Mouse (Mus musculus) embryonic facial prominence, embryonic 15.5 days (tissue): Measurements from ENCODE around the gene Pdgfc. TPM values are rescaled to one million over a fixed set of nuclear protein-coding genes. Genes with fewer than 3 reads are reported as not detected.
"Not testable (repeated sequence)": the region's sequence is repeated elsewhere in the genome, so short reads cannot be mapped to it uniquely, and the experiment has no call there.

Experiments used
- ATAC-seq: fragments of 200-750 bp; cut with Nextera tagmentation; 2 replicates; pipeline ENCODE4 v1.8.0; 2017; ENCODE audit warnings: low read depth, moderate TSS enrichment; ENCODE audit not compliant: insufficient number of reproducible peaks, low FRiP score, low TSS enrichment
- H3K27ac ChIP-seq: fragments of 300-500 bp; sonication (generic); replicated peaks from 2 replicates; pipeline ENCODE4 v1.5.1; 2015; ENCODE audit warnings: mild to moderate bottlenecking, inconsistent platforms
- H3K27me3 ChIP-seq: fragments of 300-500 bp; sonication (generic); 2 replicates; pipeline ENCODE4 v1.6.1; 2015; ENCODE audit warnings: inconsistent platforms
- H3K36me3 ChIP-seq: fragments of 300-500 bp; sonication (generic); 2 replicates; pipeline ENCODE4 v1.6.1; 2015; ENCODE audit warnings: mild to moderate bottlenecking, inconsistent platforms
- H3K4me1 ChIP-seq: fragments of 300-500 bp; sonication (generic); 2 replicates; pipeline ENCODE4 v1.6.1; 2015; ENCODE audit warnings: inconsistent platforms
- H3K4me2 ChIP-seq: fragments of 300-500 bp; sonication (generic); replicated peaks from 2 replicates; pipeline ENCODE4 v1.6.1; 2015; ENCODE audit warnings: mild to moderate bottlenecking, inconsistent platforms
- H3K4me3 ChIP-seq: fragments of 300-500 bp; sonication (generic); replicated peaks from 2 replicates; pipeline ENCODE4 v1.5.1; 2015; ENCODE audit warnings: mild to moderate bottlenecking, inconsistent platforms
- H3K9ac ChIP-seq: fragments of 300-500 bp; sonication (generic); 2 replicates; pipeline ENCODE4 v1.6.1; 2015; ENCODE audit warnings: inconsistent platforms
- H3K9me3 ChIP-seq: fragments of 300-500 bp; sonication (generic); replicated peaks from 2 replicates; pipeline ENCODE4 v1.6.1; 2016; ENCODE audit warnings: inconsistent platforms
- WGBS: fragments of 180-500 bp; shearing (Covaris S2); methylation state at CpG from one replicate; pipeline ENCODE4 v1.1.7; 2015; 5-methylcytosine and 5-hydroxymethylcytosine counted together
- polyA plus RNA-seq: library from polyadenylated mRNA; unstranded; fragments of >200 nt; fragmentation: Nextera tagmentation; extraction: Ambion mirVana; gene quantifications from 2 replicates; pipeline ENCODE4 v1.2.1, GENCODE M21; 2015

Gene Pdgfc
- polyA plus RNA-seq, 1 experiment from 2014 or later: 26.9 TPM

- H3K27ac ChIP-seq: no peak overlapping the region
Measured at GRCm38 (mm10) chr3:81110968-81111367, 74.8 kb downstream of the Pdgfc start.

GRCm38 (mm10) chr3:81112892-81113291 lies 76.7 kb downstream of the Pdgfc start:
- Histone ChIP-seq H3K9ac (no peak overlapping the region), H3K4me2 (no peak overlapping the region), H3K4me3 (no peak overlapping the region), H3K27me3 (no peaks in the 10 kb centered on the region), H3K36me3 (no peaks in the 10 kb centered on the region), H3K27ac (no peak overlapping the region), H3K4me1 (no peaks in the 10 kb centered on the region), H3K9me3 (no peaks in the 10 kb centered on the region)
- 92% methylated on average over 3 of the region's 3 CpGs for WGBS
- ATAC-seq: no peak

More at GRCm38 (mm10) chr3:81110968-81111367, 74.8 kb downstream of the Pdgfc start:
- Histone ChIP-seq H3K9me3 (no peaks in the 10 kb centered on the region), H3K36me3 (no peaks in the 10 kb centered on the region), H3K4me1 (no peaks in the 10 kb centered on the region), H3K4me3 (no peak overlapping the region), H3K9ac (no peak overlapping the region), H3K27me3 (no peaks in the 10 kb centered on the region), H3K4me2 (no peak overlapping the region)
- ATAC-seq: no peak
- WGBS: 66% methylated on average over 1 of the region's 1 CpGs

DNA sequence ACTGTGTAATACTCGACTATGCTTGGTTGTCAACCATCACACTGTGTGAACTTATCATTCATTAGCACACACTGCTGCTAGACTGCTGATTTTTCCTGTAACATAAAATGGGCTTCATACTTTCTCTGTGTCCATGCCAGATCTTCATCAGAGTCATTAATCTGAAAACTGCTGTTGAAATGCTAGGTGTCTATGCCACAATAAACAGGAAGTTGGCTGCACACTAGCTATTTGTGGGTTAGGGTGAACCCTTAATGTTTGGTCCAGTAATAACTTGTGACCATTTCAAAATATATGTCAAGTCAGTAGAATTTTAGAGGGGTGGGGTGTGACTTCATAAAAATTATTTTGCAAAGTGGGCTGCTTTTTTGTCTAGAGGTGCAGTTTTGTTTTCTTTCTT lies 84.4 kb downstream of the Pdgfc start:
- Histone ChIP-seq H3K9me3 (no peaks in the 10 kb centered on the region), H3K36me3 (no peaks in the 10 kb centered on the region), H3K4me3 (no peak overlapping the region), H3K27ac (no peak overlapping the region), H3K4me1 (no peaks in the 10 kb centered on the region), H3K9ac (no peak overlapping the region), H3K27me3 (no peaks in the 10 kb centered on the region), H3K4me2 (no peak overlapping the region)
- no peak for ATAC-seq
- WGBS: 90% methylated on average over 1 of the region's 1 CpGs

DNA sequence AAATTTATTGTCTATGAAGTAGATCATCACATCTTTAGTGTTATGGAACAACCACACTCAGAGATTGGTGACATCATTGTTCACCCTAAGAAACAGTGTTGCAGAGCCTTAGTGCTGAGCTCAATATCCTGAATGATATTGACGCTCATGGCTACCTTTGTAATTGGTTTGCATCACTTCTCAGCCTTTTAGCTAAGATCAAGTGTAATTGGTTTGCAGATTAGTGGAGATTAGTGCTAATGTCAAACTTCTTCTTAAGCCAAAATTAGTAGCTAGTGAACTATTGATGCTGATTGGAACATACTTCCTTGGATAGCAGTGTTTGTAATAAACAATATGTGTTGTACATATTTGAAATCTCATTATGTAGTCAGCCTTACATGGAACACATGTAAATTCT lies 85.5 kb downstream of the Pdgfc start:
- Histone ChIP-seq H3K4me2 (no peak overlapping the region), H3K4me3 (no peak overlapping the region), H3K9me3 (no peaks in the 10 kb centered on the region), H3K9ac (no peak overlapping the region), H3K27me3 (no peaks in the 10 kb centered on the region), H3K4me1 (no peaks in the 10 kb centered on the region), H3K36me3 (no peaks in the 10 kb centered on the region), H3K27ac (no peak overlapping the region)
- WGBS: 85% methylated on average over 1 of the region's 1 CpGs
- ATAC-seq: no peak

- no peaks in the 10 kb centered on the region for H3K4me1 ChIP-seq
- ATAC-seq: no peak
- no peak overlapping the region for H3K4me3 ChIP-seq
- WGBS: 78% methylated on average over 3 of the region's 3 CpGs
- H3K27ac ChIP-seq: no peak overlapping the region
- no peaks in the 10 kb centered on the region for H3K9me3 ChIP-seq
- no peaks in the 10 kb centered on the region for H3K36me3 ChIP-seq
- H3K9ac ChIP-seq: no peak overlapping the region
- no peak overlapping the region for H3K4me2 ChIP-seq
- no peaks in the 10 kb centered on the region for H3K27me3 ChIP-seq
Measured at GRCm38 (mm10) chr3:81123461-81123860, 87.2 kb downstream of the Pdgfc start.

GRCm38 (mm10) chr3:81127013-81127412 lies 90.8 kb downstream of the Pdgfc start:
- Histone ChIP-seq H3K4me2 (no peak overlapping the region), H3K4me3 (no peak overlapping the region), H3K27ac (no peak overlapping the region), H3K4me1 (no peaks in the 10 kb centered on the region), H3K36me3 (no peaks in the 10 kb centered on the region), H3K9me3 (no peaks in the 10 kb centered on the region), H3K9ac (no peak overlapping the region), H3K27me3 (no peaks in the 10 kb centered on the region)
- WGBS: 52% methylated on average over 2 of the region's 2 CpGs
- no peak for ATAC-seq

GRCm38 (mm10) chr3:81136985-81137384 lies 100.8 kb downstream of the Pdgfc start:
- Histone ChIP-seq H3K4me2 (no peak overlapping the region), H3K27me3 (no peaks in the 10 kb centered on the region), H3K4me1 (no peaks in the 10 kb centered on the region), H3K4me3 (no peak overlapping the region), H3K9me3 (no peaks in the 10 kb centered on the region), H3K27ac (no peak overlapping the region), H3K9ac (no peak overlapping the region), H3K36me3 (no peaks in the 10 kb centered on the region)
- 75% methylated on average over 3 of the region's 3 CpGs for WGBS
- no peak for ATAC-seq

DNA sequence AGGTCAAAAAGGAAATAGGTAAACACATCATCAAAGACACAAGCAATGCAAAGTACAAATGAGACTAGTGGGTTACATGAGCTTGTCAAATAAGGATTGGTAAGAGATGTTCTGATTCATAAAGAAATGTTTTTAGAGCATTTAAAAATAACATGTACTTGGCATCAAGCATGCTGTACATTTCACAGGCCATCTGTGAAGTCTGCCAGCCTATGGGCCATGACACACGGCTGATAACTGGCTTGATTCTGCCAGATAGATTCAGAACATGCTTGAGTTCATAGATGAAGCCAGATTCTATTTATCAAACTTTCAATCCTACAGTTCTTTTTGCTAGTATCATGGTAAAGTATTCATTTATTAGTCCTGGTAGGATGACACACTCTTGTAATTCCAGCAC lies 101.8 kb downstream of the Pdgfc start:
- H3K27ac ChIP-seq, H3K27me3 ChIP-seq, ATAC-seq, H3K9me3 ChIP-seq, H3K4me2 ChIP-seq, H3K9ac ChIP-seq, H3K4me1 ChIP-seq, H3K4me3 ChIP-seq, H3K36me3 ChIP-seq: not testable (repeated sequence)
- 76% methylated on average over 1 of the region's 1 CpGs for WGBS

- ATAC-seq: no peak
- no peak overlapping the region for H3K4me2 ChIP-seq
- H3K9me3 ChIP-seq: no peaks in the 10 kb centered on the region
- no peaks in the 10 kb centered on the region for H3K4me1 ChIP-seq
- H3K27ac ChIP-seq: no peak overlapping the region
- H3K9ac ChIP-seq: no peak overlapping the region
- no peaks in the 10 kb centered on the region for H3K27me3 ChIP-seq
- H3K36me3 ChIP-seq: no peaks in the 10 kb centered on the region
- H3K4me3 ChIP-seq: no peak overlapping the region
Measured at GRCm38 (mm10) chr3:81143730-81144129, 107.5 kb downstream of the Pdgfc start.

- Histone ChIP-seq H3K27ac (no peak overlapping the region), H3K4me1 (no peaks in the 10 kb centered on the region), H3K27me3 (no peaks in the 10 kb centered on the region), H3K9me3 (no peaks in the 10 kb centered on the region), H3K9ac (no peak overlapping the region), H3K36me3 (no peaks in the 10 kb centered on the region), H3K4me2 (no peak overlapping the region), H3K4me3 (no peak overlapping the region)
- no peak for ATAC-seq
- 47% methylated on average over 3 of the region's 3 CpGs for WGBS
Measured at GRCm38 (mm10) chr3:81149109-81149521, 112.9 kb downstream of the Pdgfc start.

GRCm38 (mm10) chr3:81150228-81150627 lies 114.0 kb downstream of the Pdgfc start:
- H3K9me3 ChIP-seq: no peaks in the 10 kb centered on the region
- no peak overlapping the region for H3K4me2 ChIP-seq
- H3K4me1 ChIP-seq: no peaks in the 10 kb centered on the region
- H3K9ac ChIP-seq: no peak overlapping the region
- no peak; the same call in 1 of the 2 replicates for ATAC-seq
- H3K4me3 ChIP-seq: no peak overlapping the region
- H3K27ac ChIP-seq: no peak overlapping the region
- H3K36me3 ChIP-seq: no peaks in the 10 kb centered on the region
- H3K27me3 ChIP-seq: no peaks in the 10 kb centered on the region

- 57% methylated on average over 1 of the region's 1 CpGs for WGBS
- Histone ChIP-seq H3K4me3 (no peak overlapping the region), H3K9ac (no peak overlapping the region), H3K36me3 (no peaks in the 10 kb centered on the region), H3K4me2 (no peak overlapping the region), H3K9me3 (no peaks in the 10 kb centered on the region), H3K27ac (no peak overlapping the region), H3K4me1 (no peaks in the 10 kb centered on the region), H3K27me3 (no peaks in the 10 kb centered on the region)
- no peak for ATAC-seq
Measured at GRCm38 (mm10) chr3:81154420-81154819, 118.2 kb downstream of the Pdgfc start.
